In the genomic region with DNA sequence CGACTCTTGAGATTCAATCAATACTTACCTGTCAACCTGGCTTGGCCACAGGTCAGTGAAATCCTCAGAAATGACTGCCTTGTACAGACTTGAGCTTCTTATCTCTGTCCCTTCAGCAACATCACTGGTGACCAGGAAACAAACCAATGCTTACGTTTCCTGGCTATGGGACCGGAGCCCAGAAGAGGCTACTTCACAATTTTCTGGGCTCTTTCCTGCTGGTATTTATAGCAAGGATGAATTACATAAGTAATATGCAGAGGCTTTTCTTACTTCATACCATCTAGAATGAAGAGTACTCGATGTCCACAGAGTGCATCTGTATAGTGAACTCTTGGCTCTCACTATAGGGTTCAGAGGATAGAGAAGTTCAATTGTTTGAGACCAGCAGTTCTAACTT, we compare ENCODE assay signal across 12 mouse cellular contexts.
DNase-seq lines count a peak whose midpoint lies in the region; ATAC-seq lines count a peak whose summit lies in the region.
"Had no signal": no experiment of that assay in that cellular context is flagged by ENCODE, and none has a peak within 500 bp of the region (broad histone marks: within the 10 kb centered on the region; RNA-seq: fewer than 3 reads in every experiment).

No protein-coding gene starts in this region.

- no peak overlapping the region for H3K4me2 ChIP-seq in midbrain, embryonic 14.5 days (ENCODE audit: low read length)
- H3K4me2 ChIP-seq: hindbrain, embryonic 12.5 days had no signal

- H3K9me3 ChIP-seq in midbrain, embryonic 14.5 days (ENCODE audit: control insufficient read depth, low read length): no peaks in the 10 kb centered on the region
- H3K9me3 ChIP-seq: hindbrain, embryonic 12.5 days; limb, embryonic 10.5 days had no signal

- H3K4me1 ChIP-seq in midbrain, embryonic 14.5 days (ENCODE audit: control insufficient read depth, insufficient read depth, low read length): peaks cover 9% of the 10 kb centered on the region; the same call in 1 of the 2 replicates

- H3K36me3 ChIP-seq in midbrain, embryonic 14.5 days (ENCODE audit: control insufficient read depth, insufficient read depth, low read length): no peaks in the 10 kb centered on the region

- H3K27ac ChIP-seq in midbrain, embryonic 14.5 days (replicated peaks; ENCODE audit: low read depth, low read length): no peak overlapping the region
- H3K27ac ChIP-seq: hindbrain, embryonic 12.5 days; limb, embryonic 10.5 days had no signal

- H3K27me3 ChIP-seq in midbrain, embryonic 14.5 days (ENCODE audit: control insufficient read depth, insufficient read depth, low read length): no peaks in the 10 kb centered on the region
- H3K27me3 ChIP-seq: hindbrain, embryonic 12.5 days had no signal

- DNase-seq in cerebellum, adult 11 months: no peak
- peak; percentile 36 for DNase-seq in kidney, adult 9 months
- no peak for DNase-seq in kidney, postnatal 10 days
- peak; percentile 65 for DNase-seq in lung, postnatal 25 days (ENCODE audit: low spot score)
- DNase-seq in midbrain, embryonic 14.5 days: no peak
- DNase-seq in embryo, embryonic 10.5 days (ENCODE audit: low spot score): no peak
- DNase-seq: adrenal gland, postnatal 36 days; thymus, adult 18-20 months had no signal

- H3K9ac ChIP-seq in midbrain, embryonic 14.5 days (replicated peaks; ENCODE audit: low read length): no peak overlapping the region
- H3K9ac ChIP-seq: hindbrain, embryonic 12.5 days had no signal

- peak; percentile 37 for ATAC-seq in cerebellum, adult (ENCODE audit: insufficient number of reproducible peaks, low FRiP score, low TSS enrichment)
- peak; percentile 67 for ATAC-seq in granulocyte monocyte progenitor cell, adult 5-6 weeks (replicated peaks; ENCODE audit: poor library complexity, severe bottlenecking)
- ATAC-seq in midbrain, embryonic 14.5 days (ENCODE audit: low FRiP score, low TSS enrichment): no peak

- no peak overlapping the region for H3K4me3 ChIP-seq in midbrain, embryonic 14.5 days (replicated peaks; ENCODE audit: low read depth, low read length)
- H3K4me3 ChIP-seq: hindbrain, embryonic 12.5 days; limb, embryonic 10.5 days had no signal

- WGBS in midbrain, embryonic 14.5 days: 93% methylated on average over 4 of the region's 4 CpGs

Comparison
In these comparisons a context has a peak if more than half of its experiments do, and no peak if none do; other contexts are left out.
1. DNase-seq: peak in kidney, adult 9 months (single experiment) and lung, postnatal 25 days (single experiment); none in cerebellum, adult 11 months (single experiment), kidney, postnatal 10 days (single experiment), midbrain, embryonic 14.5 days (single experiment) and embryo, embryonic 10.5 days (single experiment).